Mouse (Mus musculus) kidney, adult 2 months (tissue): ENCODE data around the gene Spsb1. TPM values are rescaled to one million over a fixed set of nuclear protein-coding genes. Genes with fewer than 3 reads are reported as not detected.

Experiments used
- DNase-seq: peaks from one replicate; pipeline ENCODE4 v3.0.0; 2021
- H3K27ac ChIP-seq: fragments of 200-500 bp; 2 replicates; pipeline ENCODE4 v1.5.1; 2012; ENCODE audit warnings: low read depth, low read length, control low read depth, inconsistent platforms; ENCODE audit not compliant: insufficient read depth
- H3K27me3 ChIP-seq: fragments of 200-500 bp; replicated peaks from 2 replicates; pipeline ENCODE4 v1.6.1; 2012; ENCODE audit warnings: mild to moderate bottlenecking, moderate library complexity, low read length, inconsistent platforms; ENCODE audit not compliant: control insufficient read depth, insufficient read depth
- H3K36me3 ChIP-seq: fragments of 200-500 bp; 2 replicates; pipeline ENCODE4 v1.6.1; 2012; ENCODE audit warnings: mild to moderate bottlenecking, moderate library complexity, low read length, inconsistent platforms; ENCODE audit not compliant: control insufficient read depth, insufficient read depth
- H3K4me1 ChIP-seq: fragments of 200-500 bp; 2 replicates; pipeline ENCODE4 v1.6.1; 2011; ENCODE audit warnings: low read length; ENCODE audit not compliant: control insufficient read depth, insufficient read depth
- H3K4me3 ChIP-seq: fragments of 200-500 bp; 2 replicates; pipeline ENCODE4 v1.5.1; 2011; ENCODE audit warnings: mild to moderate bottlenecking, low read depth, low read length, control low read depth; ENCODE audit not compliant: insufficient read depth
- CTCF ChIP-seq: fragments of 200-500 bp; conservative IDR thresholded peaks from 2 replicates; pipeline ENCODE4 v1.5.1; 2011; ENCODE audit warnings: low read depth, mild to moderate bottlenecking, control low read depth, low read length, moderate library complexity, mixed read lengths; ENCODE audit not compliant: insufficient read depth, insufficient read length
- POLR2A ChIP-seq: fragments of 200-500 bp; IDR thresholded peaks from one replicate; pipeline ENCODE4 v1.6.1; 2011; ENCODE audit warnings: low read depth, low read length, control low read depth
- WGBS: fragments of 180-500 bp; shearing (Covaris S2); methylation state at CpG from one replicate; pipeline ENCODE4 v1.1.7; 2018; 5-methylcytosine and 5-hydroxymethylcytosine counted together
- polyA plus RNA-seq: library from polyadenylated mRNA; depleted of rRNA; stranded (reverse); fragments of >200 nt; gene quantifications from 2 replicates; pipeline ENCODE4 v1.2.3, GENCODE M21; 2012

Gene Spsb1
- polyA plus RNA-seq, 1 experiment: 6.5 TPM

DNA sequence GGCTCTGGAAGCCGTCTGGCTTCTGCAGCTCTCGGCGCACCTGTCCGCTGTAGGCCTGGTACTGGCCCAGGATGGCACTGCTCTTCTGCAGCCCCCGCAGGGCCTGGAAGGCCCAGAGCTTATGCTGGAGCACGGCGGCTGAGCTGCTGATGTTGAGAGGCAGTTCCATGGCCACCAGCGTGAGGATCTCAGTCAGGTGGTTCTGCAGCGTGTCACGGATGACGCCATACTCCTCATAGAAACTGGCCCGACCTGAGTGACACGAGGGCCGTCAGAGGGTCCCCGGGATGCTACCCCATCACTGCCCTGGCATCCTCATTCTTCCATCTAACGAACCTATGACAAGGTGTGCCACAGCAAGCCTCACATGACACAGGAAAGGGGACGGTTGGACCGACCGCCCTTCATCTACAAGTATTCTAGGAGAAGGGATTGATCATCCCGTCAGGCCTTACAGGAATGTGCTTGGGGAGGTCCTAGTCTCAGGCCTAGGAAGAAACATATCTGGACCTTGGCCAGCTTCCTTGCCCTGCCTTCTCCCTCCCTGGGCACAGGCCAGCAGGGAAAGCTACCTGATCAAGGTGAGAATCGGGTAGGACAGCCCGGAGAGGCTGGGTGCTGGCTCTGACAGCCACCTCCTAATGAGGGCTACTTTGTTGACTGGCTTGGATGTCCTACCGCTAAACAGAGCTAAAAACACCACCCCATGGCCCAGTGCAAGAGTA, 29.2 kb upstream of the Spsb1 start:
- peaks cover 15% of the 10 kb centered on the region; the same call in 1 of the 2 replicates for H3K4me1 ChIP-seq
- H3K36me3 ChIP-seq: peaks cover 7% of the 10 kb centered on the region; the same call in 1 of the 2 replicates
- no peaks in the 10 kb centered on the region for H3K27me3 ChIP-seq
- peak; percentile 60 for DNase-seq
- no peak overlapping the region for H3K27ac ChIP-seq
- TF ChIP-seq CTCF (no peak), POLR2A (no peak)
- no peak overlapping the region for H3K4me3 ChIP-seq
- 84% methylated on average over 23 of the region's 23 CpGs for WGBS

DNA sequence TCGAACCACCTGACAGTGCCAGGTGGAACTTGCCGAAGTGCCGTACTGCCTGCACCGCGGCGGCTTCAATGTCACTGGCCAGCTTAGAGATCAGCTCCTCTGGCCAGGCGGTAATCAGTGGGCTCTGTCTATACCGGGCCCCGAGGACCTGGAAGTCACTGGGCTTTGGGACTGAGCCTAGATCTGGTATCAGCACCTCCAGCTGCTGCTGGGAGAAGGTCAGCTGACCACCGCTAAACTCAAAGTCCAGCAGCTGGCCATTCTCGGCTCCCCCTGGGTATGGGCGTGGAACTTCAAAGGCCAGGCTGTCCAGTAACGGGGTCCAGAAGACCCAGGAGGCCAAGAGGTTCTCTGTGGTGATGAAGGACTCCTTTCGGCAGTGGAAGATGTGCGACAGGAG, 27.3 kb upstream of the Spsb1 start:
- Histone ChIP-seq H3K27me3 (no peaks in the 10 kb centered on the region), H3K4me3 (no peak overlapping the region), H3K4me1 (peaks cover 17% of the 10 kb centered on the region; the same call in 1 of the 2 replicates), H3K27ac (no peak overlapping the region), H3K36me3 (peaks cover 7% of the 10 kb centered on the region; the same call in 1 of the 2 replicates)
- WGBS: 65% methylated on average over 15 of the region's 15 CpGs
- TF ChIP-seq CTCF (no peak), POLR2A (no peak)
- peak; percentile 78 for DNase-seq

DNA sequence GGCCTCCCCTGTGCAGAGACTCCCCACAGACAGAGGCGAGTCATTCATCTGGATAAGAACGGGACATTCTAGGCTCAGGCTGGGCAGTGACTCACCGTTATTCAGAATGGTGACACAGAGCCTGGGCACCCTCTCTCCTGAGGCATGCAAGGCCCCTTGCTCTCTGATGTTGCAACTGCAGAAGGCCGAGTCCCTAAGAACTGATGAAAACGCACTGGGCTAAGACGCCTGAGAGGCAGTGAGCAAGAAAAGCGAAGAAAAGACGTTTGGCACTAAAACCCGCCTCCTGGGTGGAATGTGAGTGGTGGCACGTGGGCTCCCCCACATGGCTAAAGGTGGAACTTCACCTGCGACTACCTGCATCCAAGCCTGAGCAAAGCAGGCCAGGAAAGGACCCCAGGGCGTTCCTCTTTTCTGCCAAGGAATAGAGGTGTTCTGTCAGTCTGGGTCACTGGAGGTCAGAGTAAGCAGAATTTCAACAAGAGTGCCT, 25.0 kb upstream of the Spsb1 start:
- peaks cover 11% of the 10 kb centered on the region; the same call in 1 of the 2 replicates for H3K4me1 ChIP-seq
- H3K27ac ChIP-seq: no peak overlapping the region
- TF ChIP-seq CTCF: peak; percentile 89
- TF ChIP-seq POLR2A: no peak
- peak; percentile 89 for DNase-seq
- 5% methylated on average over 12 of the region's 12 CpGs for WGBS
- H3K4me3 ChIP-seq: no peak overlapping the region
- H3K27me3 ChIP-seq: no peaks in the 10 kb centered on the region
- peaks cover 7% of the 10 kb centered on the region; the same call in 1 of the 2 replicates for H3K36me3 ChIP-seq

DNA sequence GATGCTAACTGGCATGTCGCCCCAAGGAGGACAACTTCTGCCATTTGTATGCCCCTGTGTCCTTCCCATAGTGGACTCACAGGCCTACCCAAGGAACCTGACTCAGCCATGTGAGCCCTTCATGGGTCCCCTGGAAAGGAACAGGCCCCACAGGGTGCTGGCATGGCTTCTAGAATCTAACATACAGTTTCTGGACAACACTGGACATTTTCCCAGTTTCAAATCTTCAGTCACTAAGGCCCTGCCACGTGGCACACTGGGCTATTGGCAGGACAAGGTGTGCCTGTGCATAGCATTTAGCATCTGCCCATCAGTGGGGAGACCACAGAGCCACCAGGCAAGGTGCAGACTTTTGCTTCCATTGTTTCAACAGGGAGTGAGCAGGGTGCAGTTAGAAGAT, 24.0 kb upstream of the Spsb1 start:
- H3K4me3 ChIP-seq: no peak overlapping the region
- 74% methylated on average over 2 of the region's 2 CpGs for WGBS
- H3K4me1 ChIP-seq: peaks cover 5% of the 10 kb centered on the region; the same call in 1 of the 2 replicates
- TF ChIP-seq POLR2A (no peak), CTCF (no peak)
- no peak for DNase-seq
- no peaks in the 10 kb centered on the region for H3K27me3 ChIP-seq
- H3K36me3 ChIP-seq: peaks cover 7% of the 10 kb centered on the region; the same call in 1 of the 2 replicates
- no peak overlapping the region for H3K27ac ChIP-seq

DNA sequence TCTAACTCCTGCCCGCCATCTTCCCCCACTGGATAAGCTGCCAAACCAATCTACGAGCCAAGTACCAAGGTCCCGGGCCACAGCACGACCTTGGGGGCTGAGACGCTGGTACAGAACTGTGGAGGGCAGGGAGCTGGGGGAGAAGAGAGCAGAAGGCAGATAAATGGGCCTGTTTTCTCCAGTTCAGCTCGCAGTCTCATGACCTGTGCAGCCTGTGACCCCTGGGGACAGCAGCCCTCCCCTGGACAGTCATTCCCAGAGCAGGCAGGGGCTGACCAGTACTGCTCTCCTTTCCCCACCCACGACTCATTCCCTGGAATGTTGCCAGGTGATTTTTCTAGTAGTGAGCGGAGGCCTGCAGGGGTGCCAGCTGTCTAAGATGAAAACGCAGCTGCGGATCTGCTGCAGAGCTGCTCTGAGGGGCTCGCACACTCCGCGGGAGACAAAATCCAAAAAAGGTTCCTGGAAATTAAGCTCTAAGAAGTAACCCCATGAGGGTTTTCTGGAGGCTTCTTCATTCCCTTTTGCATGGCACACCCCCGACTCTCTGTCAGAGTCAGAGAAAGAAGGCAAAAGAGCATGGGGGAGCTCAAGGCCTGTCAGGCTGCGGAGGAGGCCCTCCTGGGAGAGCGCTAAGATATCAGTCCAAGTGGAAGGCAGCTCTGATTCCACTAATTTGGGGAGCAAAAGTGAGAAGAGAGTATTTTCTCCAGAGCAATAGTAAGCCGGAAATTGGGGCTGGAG, 23.1 kb upstream of the Spsb1 start:
- DNase-seq: no peak
- no peaks in the 10 kb centered on the region for H3K27me3 ChIP-seq
- TF ChIP-seq CTCF (no peak), POLR2A (no peak)
- peaks cover 7% of the 10 kb centered on the region; the same call in 1 of the 2 replicates for H3K36me3 ChIP-seq
- 47% methylated on average over 17 of the region's 17 CpGs for WGBS
- no peak overlapping the region for H3K4me3 ChIP-seq
- H3K27ac ChIP-seq: no peak overlapping the region
- peaks cover 5% of the 10 kb centered on the region; the same call in 1 of the 2 replicates for H3K4me1 ChIP-seq

DNA sequence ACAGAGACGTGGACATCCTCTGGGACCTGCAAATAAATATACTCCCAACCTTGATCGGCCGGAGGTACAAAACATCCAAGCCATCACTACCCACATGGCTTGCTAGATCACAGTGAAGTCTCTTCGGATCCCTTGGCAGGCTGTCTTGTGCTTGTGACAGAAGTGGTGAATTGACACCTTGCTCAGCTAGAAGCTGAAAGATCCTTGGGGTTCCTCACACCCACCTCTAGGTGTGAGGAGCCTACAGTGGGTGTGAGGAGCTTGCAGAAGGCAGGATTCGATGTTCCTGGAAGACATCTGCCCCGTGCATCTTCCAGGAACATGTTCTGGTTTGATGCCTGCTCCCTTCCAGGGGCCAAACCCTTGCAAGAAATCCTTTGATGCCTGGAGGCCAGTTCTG, 22.3 kb upstream of the Spsb1 start:
- Histone ChIP-seq H3K27ac (no peak overlapping the region), H3K36me3 (peaks cover 7% of the 10 kb centered on the region; the same call in 1 of the 2 replicates), H3K4me3 (no peak overlapping the region), H3K27me3 (no peaks in the 10 kb centered on the region), H3K4me1 (peaks cover 5% of the 10 kb centered on the region; the same call in 1 of the 2 replicates)
- no peak for DNase-seq
- no peak for TF ChIP-seq POLR2A
- no peak for TF ChIP-seq CTCF
- WGBS: 79% methylated on average over 6 of the region's 6 CpGs
